Mouse (Mus musculus): ENCODE results near the gene Ccdc170.

Ccdc170 gene

DNA sequence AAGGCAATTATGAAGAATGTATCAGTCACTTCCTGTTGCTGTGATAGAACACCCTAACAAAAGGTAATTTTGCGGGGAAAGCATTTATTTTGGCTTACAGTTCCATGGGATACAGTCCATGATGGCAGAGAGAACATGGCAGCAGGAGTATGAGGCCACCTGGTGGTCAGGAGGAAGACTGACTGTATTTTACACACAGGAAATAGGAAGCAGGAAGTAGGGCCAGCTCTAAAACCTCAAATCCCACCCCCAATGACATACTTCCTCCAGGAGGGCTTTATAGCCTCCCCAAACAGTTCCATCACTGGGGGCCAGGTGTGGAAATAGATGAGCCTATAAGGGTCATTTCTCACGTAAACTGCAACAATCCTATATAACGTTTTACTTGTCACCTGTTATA lies 39.8 kb downstream of the Ccdc170 start:
- DNase-seq (ENCODE audit: low spot score): no peak

DNA sequence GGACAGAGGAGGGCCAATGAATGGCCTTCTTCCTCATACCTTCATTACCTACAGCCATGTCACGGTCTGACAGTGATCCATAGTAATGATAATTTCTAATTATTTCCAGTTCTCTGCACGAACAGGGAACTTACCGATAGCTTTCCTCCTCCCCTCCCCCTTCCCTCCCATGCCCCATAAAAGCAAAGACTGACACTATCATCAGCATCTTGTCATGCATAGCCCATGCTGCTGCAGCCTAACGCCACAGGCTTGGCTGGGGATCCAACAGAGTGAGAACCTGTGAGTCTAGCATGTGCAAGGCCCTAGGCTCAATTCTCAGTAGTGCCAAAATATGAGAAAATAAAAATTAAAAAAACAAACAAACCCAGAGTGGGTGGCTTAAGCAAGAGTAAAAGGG lies 40.8 kb downstream of the Ccdc170 start:
- DNase-seq (ENCODE audit: low spot score): no peak

DNA sequence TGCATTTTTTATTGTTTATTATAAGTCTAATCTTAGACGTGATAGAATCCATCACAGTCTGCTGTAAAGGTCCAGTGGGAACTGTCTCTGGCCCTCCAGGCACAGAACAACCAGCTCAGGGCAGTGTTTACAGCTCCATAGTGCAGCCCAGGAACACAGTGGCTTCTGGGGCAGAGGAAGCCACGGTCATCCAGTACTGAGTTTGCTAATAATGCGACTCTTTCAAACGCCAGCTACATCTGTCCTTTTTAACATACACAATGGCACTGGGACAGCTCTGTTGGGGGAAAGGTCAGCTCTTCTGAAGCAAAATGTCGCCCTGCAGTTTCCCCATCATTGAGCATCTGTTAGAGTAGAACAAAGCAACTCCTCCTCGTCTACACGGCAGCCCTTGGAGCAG lies 45.7 kb downstream of the Ccdc170 start:
- no peak for DNase-seq (ENCODE audit: low spot score)

DNA sequence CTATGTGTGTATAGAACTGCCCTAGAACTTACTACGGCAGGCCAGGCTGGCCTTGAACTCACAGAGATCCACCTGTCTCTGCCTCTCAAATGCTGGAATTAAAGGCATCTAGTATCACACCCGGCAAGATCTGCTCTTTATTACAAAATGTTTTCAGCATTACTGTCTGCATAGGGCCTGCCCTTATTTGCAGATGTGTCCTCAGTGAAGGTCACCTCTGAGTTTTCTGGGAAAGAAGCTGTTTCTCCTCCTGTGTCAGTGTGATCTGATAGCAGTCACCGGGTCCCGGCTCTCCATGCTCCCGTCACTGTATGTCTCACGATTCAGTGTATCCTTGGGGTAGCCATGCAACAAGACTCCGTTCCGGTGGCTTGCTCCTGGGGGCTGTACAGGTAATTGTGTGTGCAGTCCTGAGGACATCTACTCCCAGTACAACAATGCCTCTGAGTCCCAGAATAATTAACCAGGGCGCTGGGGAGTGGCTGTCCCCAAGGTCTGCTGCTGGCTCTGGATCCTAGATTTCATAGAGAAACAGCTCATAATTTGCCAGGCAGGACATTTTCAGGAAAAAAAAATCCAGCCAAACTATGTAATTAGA lies 48.4 kb downstream of the Ccdc170 start:
- DNase-seq (ENCODE audit: low spot score): no peak

DNA sequence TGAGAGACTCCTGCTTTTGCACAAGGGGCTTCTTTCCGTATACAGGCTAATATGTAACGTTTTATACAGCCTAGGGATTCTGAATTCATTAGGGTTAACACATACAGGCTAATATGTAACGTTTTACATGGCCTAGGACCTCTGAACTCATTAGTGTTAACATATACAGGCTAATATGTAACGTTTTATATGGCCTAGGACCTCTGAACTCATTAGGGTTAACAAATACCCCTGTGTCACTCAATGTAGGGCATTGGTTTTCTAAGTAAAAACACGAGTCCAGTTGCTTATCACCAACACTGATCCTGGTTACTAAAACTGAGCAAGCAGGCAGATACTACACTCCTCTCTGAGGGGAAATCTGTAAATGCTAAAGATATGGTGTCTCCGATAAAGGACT lies 49.6 kb downstream of the Ccdc170 start:
- DNase-seq (ENCODE audit: low spot score): no peak

DNA sequence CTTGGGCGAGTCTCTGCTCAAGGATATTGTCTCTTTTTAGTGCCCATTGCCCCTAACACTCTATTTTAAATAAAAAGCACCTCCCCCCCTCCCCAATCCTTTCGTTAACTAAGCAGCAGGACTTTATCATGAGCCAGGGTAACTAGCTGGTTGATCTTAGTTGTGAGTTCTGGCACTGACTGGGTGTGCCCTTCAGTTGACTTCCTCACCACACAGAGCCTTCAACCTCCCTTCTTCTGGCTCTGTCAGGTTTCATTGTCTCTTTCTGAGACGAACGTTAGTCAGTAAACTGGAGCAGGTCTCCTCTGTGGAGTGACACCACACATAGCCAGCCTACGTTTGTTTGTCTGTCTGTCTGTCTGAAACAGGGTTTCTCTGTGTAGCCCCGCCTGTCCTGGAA lies 50.4 kb downstream of the Ccdc170 start:
- DNase-seq (ENCODE audit: low spot score): no peak

DNA sequence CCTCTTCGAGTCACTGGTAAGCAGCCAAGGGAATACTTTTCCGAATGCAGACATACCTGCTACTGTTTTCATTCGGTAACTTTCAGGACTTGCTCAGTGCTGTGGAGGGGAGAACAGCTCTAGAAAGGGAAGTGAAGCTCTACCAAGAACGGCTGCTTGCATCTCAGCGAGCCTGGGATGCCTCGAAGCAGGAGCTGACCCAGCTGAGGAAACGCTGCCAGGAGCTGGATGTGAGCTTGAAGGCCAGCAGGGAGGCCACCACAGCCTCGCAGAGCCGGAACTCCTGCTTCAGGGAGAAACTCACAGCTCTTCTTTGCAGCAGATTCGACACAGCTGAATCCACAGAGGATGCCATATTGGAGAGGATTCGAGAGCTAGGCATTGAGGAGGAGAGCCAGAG lies 51.6 kb downstream of the Ccdc170 start:
- DNase-seq (ENCODE audit: low spot score): no peak

DNA sequence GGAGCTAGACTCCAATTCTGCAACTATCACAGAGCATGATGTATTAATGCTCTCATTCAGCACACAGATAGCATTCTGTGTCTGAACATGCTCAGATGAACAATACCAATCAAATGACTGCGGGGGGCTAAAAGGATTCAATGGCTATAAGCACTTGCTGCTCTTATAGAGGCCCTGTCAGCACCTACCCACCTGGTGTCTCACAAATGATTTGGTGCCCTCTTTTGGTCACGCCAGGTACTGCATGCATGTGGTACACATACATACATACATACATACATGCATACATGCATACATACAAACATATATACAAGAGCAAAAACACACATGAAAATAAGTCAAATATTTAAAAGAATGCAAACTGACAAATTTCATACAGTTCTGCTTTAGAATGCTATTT lies 63.2 kb downstream of the Ccdc170 start:
- peak; percentile 26 for DNase-seq (ENCODE audit: low spot score)

DNA sequence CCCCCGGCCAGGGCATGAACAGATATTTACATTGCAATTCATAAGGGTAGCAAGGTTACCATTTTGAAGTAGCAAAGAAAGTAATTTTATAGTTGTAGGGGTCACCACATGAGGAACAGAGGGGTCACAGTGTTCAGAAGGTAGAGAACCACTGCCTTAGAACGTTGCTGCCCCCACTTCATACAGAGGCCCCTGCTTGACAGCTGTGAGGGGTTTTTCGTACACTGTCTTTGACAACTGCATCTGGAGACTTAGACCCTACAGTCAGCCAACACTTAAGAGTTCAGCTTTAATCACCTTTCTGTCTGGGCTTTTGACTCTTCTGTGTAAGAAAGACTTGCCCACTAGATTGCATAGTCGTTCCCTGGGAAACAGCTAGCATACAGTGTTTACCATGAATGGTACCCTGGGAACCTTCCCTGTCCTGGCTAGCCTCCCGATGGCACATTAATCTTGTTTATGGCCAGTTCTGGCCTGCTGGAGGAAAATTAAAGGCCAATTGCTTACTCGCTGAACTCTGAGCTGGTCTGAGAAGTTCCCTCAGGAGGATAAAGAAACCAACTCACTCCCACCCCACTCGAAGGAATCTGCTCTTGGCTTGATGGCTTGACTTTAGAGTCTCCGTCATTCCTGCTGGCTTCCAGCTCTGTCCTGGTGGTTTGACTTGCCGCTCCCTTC lies 71.3 kb downstream of the Ccdc170 start:
- peak; percentile 75 for DNase-seq (ENCODE audit: low spot score)

DNA sequence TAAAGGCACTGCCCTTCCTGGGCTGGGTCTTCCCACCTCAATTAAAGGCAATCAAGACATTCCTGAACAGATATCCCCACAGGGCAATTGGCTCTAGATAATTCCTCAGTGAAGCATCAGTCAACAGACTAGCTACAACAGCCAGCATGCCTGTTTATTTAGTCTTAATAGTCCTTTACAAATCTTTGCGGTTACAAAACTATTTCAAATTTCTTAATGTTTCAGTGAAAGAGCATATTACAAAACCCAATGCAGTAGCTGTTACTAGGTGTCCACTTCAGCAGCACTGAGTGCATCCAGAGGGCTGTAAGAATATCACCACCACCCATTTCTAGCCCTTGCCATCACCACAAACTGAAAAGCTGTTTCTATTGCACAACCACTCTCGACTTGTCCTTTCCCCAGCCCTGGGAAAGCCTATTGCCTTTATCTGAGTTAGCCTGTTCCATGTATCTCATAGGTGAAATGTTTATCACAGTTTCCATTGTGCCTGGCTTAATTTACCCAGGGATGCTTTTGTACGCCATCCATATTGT lies 74.6 kb downstream of the Ccdc170 start:
- DNase-seq (ENCODE audit: low spot score): no peak

DNA sequence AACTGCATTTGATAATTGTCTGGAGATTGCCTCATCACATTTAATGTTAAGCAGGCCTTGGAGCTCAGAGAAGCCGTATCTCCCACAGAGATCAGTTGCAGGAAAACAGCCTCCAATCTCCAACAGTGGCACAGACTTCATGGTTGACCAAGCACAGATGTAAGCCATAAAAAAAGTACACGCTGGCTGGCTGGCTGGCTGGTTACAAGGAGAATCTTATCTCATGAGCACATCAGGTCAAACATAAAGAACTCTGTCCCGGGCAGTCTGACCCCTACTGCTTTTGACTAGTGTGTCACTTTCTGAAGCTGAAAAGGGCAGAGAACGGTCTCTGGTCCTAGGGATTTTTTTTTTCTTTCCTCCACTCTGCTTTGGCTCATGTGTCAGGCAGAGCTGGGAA lies 76.8 kb downstream of the Ccdc170 start:
- peak; percentile 78 for DNase-seq (ENCODE audit: low spot score)

DNA sequence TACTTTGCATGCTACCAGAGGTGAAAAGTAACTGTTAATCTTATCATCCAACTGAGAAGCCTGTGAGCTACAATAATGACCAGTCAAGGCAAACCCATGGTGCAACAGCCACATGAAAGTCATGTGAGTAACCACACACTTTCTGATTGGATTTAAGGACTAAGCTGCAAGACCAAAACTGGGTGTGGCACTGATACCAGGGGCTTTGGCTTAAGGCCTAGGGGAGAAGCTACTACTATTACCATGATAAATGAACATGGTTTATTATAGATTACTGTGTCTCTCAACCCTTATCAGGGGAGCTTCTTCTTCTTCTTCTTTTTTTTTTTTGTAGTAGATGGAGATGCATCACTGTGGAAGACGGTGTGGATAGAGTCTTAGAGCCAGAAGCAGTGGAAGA lies 82.8 kb downstream of the Ccdc170 start:
- no peak for DNase-seq (ENCODE audit: low spot score)

DNA sequence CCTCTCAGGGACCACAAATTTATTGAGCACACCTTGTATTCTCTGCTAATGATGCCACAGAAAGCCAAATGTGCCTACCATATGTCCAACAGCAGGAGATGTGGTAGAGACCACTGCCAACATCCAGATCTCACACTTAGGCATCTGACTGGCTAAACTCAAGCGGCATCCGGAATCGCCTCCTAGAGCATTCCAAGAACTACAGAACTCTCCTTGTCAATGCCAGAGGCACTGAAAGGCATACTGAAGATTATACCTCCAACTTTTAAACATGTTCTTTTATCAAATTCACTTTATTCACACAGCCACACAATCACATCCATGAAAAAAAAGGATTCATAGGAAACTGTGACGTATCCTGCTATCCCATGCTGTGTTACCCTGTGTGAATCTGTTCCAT lies 88.5 kb downstream of the Ccdc170 start:
- no peak for DNase-seq (ENCODE audit: low spot score)

DNA sequence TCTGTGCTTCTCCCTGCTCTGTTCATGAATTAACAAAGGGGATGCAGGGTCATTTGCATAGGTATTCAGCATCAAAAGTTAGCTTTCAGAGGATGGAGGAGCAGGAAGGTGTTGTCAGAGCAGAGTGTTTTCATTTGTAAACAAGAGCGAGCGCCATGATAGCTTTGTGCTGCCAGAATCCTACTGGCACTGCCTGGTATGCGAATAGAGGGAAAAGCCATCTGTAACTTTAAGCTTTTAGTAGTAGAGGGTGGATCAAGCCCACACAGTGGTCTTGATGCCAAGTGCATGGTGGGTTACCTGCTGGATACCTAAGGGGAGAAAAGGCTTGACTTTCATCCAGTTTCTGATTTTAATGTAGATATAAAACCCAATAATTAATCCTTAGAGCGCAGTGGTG lies 89.0 kb downstream of the Ccdc170 start:
- DNase-seq (ENCODE audit: low spot score): no peak

DNA sequence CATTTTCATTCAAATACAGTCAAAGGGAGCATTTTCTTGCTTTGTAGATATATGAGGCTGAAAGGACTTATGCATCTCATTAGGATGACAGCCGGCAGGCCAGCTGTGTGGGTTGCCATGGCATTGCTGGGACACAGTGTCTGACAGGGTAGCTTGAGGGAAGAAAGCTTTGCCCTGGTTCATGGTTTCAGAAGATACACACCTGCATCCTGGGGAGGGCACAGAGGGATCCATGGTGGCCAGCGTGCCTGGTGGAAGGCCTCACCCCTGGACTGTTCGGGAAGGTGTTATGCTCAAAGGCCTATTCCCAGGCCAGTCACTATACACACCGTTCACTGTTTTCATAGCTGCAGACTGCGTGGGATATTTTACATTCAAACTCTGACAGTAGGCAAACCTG lies 99.6 kb downstream of the Ccdc170 start:
- DNase-seq (ENCODE audit: low spot score): no peak

DNA sequence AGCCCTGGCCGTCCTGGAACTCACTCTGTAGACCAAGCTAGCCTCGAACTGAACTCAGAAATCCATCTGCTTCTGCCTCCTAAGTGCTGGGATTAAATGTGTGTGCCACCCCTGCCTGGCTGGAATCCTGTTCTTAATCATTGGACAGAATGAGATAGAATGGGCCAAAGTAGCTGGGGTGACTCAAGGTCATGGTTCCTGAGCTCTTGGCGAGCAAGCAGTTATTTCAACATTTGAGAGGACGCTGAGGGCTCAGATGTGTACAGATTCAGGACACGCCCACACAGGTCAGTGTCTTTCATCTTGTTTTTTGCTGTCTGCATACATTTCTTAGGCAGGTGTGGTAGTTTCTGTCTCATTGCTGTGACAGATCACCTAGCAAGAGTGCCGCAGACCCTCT lies 104.4 kb downstream of the Ccdc170 start:
- DNase-seq (ENCODE audit: low spot score): no peak

DNA sequence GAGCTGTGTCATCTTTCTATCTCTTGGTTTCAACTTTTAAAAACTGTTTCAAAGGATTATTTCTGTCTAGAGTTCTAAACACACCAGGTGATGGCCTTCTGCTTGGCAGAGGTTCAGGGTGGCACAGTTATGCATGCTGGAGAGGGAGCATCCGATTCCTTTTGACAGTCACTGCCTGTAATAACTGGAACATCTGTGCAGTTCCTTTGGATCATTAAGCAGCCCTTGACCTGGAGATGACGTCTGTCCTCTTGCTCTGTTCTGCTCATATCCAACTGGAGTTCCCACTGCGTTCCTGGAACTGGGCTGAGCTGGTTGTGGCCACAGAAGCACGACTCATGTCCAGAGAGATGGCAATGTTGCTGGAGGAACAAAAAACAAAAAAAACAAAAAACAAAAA lies 107.3 kb downstream of the Ccdc170 start:
- DNase-seq (ENCODE audit: low spot score): no peak

DNA sequence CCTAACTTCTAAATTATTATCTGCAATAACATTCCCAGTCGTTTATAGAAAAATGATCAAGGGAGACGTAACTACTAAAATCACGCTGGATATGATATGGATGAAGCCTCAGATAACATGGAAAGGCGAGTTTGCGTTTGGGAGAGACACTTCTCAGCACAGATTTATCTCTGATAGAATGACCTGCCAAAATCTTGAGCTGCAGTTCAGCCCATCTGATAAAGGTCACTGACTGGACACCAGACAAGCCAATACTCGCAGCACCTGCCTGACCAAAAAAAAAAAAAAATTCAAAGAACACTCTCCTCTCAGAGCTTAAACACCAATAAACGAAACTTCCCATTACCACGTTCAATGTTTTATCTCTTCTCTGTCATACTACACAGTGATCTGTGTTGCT lies 108.7 kb downstream of the Ccdc170 start:
- DNase-seq (ENCODE audit: low spot score): no peak

DNA sequence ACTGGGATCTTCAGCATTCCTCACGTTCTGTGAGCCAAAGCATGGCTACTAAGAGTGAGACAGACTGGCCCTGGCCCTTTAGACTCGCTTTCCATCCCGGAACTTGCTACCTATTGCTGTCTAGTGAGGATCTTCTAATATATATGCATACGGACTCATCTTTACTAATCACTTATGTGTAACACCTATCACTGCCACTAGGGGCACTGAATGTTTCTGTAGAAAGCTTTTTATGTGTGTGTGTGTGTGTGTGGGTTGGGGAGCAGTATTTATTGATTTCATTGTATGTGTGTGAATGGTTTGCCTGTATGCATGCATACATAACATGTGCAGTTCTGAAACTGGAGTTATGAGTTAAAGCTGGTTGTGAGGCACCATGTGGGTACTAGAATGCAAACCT lies 111.5 kb downstream of the Ccdc170 start:
- DNase-seq (ENCODE audit: low spot score): no peak

DNA sequence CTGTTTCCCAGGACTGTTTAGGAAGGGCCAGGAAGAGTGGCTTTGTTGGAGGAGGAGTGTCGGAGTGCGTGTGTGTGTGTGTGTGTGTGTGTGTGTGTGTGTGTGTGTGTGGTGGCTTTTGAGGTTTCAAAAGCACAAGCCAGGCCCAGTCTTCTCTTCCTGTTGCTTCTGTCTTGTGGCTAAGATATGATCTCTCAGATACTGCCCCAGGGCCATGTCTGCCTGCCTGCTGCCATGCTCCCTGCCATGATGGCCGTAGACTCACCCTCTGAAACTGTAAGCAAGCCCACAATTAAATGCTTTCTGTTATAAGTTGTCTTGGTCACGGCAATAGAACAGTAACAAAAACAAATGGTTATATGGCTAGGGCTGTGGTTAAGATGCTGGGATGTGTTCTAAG lies 114.9 kb downstream of the Ccdc170 start:
- DNase-seq (ENCODE audit: low spot score): no peak

DNA sequence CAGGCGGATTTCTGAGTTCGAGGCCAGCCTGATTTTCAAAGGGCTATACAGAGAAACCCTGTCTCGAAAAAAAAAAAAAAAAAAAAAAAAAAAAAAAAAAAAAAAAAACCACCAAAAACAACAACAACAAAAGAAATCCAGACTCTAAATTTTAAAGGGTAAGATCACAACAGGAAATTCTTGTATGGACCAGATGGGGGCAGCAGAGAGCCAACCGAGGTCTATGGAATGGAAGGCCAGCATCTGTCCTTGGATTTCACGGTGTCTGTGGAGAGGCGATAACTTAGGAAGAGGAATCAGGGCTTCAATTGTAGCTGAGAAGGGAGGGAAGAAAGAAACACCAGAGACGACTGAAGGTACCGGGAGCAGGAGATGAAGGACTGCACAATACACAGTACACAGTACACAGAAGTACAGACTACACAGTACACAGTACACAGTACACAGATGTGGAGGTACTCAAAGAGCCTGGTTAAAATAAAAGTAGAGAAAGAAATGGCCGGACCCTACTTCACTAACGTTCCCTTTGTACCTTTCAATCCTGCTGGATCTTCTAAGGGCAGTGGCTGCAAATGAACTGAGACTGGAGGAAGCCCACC lies 116.0 kb downstream of the Ccdc170 start:
- peak; percentile 47 for DNase-seq (ENCODE audit: low spot score)

DNA sequence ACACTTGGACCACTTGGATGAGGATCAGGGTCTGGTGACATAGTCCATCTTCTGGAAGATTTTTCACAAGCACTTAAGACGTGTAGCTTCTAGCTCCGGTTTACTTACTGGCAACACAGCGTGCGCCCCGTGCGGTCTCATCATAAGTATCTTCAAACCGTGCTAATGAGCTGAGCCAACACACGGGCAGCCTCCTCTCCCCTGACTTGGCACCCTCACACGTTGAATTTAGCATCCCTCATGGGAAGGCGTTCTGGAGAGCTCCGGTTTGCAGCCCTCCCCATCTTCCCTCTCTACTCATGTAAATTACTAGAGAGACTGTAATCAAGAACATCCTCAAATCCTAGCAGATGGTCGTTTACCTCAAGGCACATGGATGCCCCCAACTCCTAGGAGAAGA lies 116.6 kb downstream of the Ccdc170 start:
- DNase-seq (ENCODE audit: low spot score): no peak

DNA sequence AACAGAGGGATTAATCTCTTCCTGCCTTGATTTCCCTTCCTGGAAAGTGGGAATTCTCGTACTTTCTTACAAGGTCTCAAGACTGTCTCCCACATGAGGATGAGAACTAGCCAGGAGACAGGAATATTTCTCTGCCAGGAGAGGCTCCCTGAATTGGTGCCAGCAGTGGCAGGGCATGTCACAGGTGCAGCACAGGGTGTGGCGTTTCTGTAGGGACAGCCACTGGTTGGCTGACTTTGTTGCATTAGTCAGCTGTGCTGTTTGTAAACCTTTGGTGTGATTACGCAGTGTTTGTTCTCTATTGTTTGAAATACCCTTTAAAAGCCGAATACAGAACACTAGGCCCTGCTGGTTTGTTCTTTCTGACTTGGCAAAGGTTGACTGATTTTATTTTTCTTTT lies 117.3 kb downstream of the Ccdc170 start:
- no peak for DNase-seq (ENCODE audit: low spot score)
